Mouse (Mus musculus): ENCODE measurements around the gene Ccdc17. TPM values are rescaled to one million over a fixed set of nuclear protein-coding genes. Genes with fewer than 3 reads are reported as not detected.
A peak's percentile ranks its signal among the peaks of the same experiment; 100 is the strongest.

The Ccdc17 gene
- polyA plus RNA-seq, 1 experiment from 2014 or later: 5.7 TPM

DNA sequence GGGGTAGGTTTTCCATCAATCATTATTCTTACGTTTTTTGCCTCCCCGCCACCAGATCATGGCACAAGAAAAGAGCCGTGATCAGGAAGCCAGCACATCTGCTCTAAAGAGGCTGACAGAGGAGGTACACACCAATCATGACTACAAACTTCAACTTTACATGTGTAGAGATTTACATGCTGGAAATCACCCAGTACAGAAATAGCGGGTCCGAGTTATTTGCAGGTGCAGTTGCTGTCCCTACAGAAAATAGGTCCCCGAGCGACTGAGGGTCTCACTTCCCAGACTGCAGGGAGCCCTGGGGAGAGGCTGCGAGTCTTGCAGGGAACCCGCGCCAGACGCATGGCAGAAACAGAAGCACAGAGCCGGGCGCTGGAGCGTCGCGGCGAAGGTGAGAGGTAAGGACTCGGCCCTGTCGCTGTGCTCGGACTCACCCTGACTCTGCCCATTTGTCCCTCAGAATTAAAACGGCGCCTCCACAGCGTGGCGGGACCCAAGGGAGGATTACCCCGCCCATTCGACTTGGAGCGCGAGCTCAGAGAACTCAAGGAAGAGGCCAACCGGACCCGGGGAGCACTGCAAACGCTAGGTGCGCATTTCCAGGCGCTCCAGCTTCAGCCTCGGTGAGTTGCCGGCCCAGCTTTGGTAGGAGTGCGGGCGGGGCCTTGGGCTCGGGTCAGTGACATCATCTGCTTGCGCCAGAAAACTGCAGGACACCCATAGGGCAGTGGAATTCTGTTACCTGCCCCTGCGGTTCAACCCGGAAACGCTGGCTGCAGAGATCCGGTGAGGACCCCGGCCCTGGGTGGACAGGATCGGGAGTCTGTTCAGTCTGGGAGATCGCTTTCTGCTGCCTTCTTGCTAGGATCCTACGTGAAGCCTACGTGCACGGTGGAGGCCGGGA, 776 bp downstream of the Ccdc17 start:
- Histone ChIP-seq H3K4me3 (ENCODE audit: low read depth, low read length) (peak overlapping the region; percentile 64), H3K9ac (replicated peaks; ENCODE audit: low read depth, low read length) (peak overlapping the region; percentile 63), H3K4me1 (ENCODE audit: control insufficient read depth, insufficient read depth, low read length) (peaks cover 13% of the 10 kb centered on the region), H3K27me3 (ENCODE audit: control insufficient read depth, insufficient read depth, low read length) (no peaks in the 10 kb centered on the region), H3K36me3 (ENCODE audit: control insufficient read depth, insufficient read depth, low read length) (peaks cover 26% of the 10 kb centered on the region), H3K4me2 (ENCODE audit: low read depth, low read length) (peak overlapping the region; percentile 90), H3K27ac (ENCODE audit: low read depth, low read length) (peak overlapping the region; percentile 76), H3K9me3 (ENCODE audit: control insufficient read depth, low read length) (no peaks in the 10 kb centered on the region)
- WGBS: under 1% methylated on average over 50 of the region's 50 CpGs
- peak; percentile 95 for ATAC-seq (ENCODE audit: low read depth)

DNA sequence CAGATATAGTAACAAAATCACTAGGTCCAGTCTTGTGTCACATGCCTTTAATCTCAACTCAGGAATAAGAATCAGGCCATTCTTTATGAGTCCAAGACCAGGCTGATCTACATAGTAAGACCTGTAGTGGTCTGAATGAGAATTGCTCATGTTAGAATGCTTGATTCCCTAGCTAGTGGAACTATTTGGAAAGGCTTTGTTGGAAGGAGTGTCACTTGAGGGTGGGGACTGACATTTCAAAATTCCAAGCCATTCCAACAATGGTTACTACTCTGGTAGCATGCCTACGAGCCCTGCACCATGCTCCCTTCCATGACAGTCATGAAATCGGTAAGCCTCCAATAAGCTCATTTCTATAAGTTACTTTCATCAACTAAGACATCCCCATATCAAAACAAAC, 16.2 kb downstream of the Ccdc17 start:
- H3K27ac ChIP-seq (ENCODE audit: low read depth, low read length): no peak overlapping the region
- no peak overlapping the region for H3K9ac ChIP-seq (replicated peaks; ENCODE audit: low read depth, low read length)
- H3K4me3 ChIP-seq (ENCODE audit: low read depth, low read length): no peak overlapping the region
- ATAC-seq (ENCODE audit: low read depth): no peak
- H3K4me1 ChIP-seq (ENCODE audit: control insufficient read depth, insufficient read depth, low read length): no peaks in the 10 kb centered on the region
- peaks cover 38% of the 10 kb centered on the region for H3K36me3 ChIP-seq (ENCODE audit: control insufficient read depth, insufficient read depth, low read length)
- H3K27me3 ChIP-seq (ENCODE audit: control insufficient read depth, insufficient read depth, low read length): no peaks in the 10 kb centered on the region
- WGBS: 93% methylated on average over 2 of the region's 2 CpGs
- H3K4me2 ChIP-seq (ENCODE audit: low read depth, low read length): no peak overlapping the region
- H3K9me3 ChIP-seq (ENCODE audit: control insufficient read depth, low read length): no peaks in the 10 kb centered on the region

DNA sequence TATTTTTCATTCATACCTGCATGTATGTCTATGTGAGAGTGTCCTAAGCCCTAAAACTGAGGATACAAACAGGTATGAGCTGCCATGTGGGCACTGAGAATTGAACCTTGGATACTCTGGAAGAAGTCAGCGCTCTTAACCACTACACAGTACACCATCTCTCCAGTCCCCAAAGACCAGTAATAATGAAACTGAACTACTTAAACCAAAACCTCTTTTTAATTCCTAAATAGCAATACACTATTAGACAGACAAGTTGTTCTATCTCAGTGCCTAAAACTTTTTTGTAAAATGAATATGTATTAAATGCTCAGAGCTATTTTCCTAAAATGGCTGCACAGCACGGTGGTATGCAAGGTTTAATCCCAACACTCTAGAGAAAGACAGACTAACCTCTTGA, 18.8 kb downstream of the Ccdc17 start:
- H3K9ac ChIP-seq (replicated peaks; ENCODE audit: low read depth, low read length): no peak overlapping the region
- H3K9me3 ChIP-seq (ENCODE audit: control insufficient read depth, low read length): no peaks in the 10 kb centered on the region
- H3K4me2 ChIP-seq (ENCODE audit: low read depth, low read length): no peak overlapping the region
- peaks cover 42% of the 10 kb centered on the region for H3K36me3 ChIP-seq (ENCODE audit: control insufficient read depth, insufficient read depth, low read length)
- no peaks in the 10 kb centered on the region for H3K4me1 ChIP-seq (ENCODE audit: control insufficient read depth, insufficient read depth, low read length)
- H3K27ac ChIP-seq (ENCODE audit: low read depth, low read length): no peak overlapping the region
- 95% methylated on average over 2 of the region's 2 CpGs for WGBS
- ATAC-seq (ENCODE audit: low read depth): no peak
- no peaks in the 10 kb centered on the region for H3K27me3 ChIP-seq (ENCODE audit: control insufficient read depth, insufficient read depth, low read length)
- H3K4me3 ChIP-seq (ENCODE audit: low read depth, low read length): no peak overlapping the region

DNA sequence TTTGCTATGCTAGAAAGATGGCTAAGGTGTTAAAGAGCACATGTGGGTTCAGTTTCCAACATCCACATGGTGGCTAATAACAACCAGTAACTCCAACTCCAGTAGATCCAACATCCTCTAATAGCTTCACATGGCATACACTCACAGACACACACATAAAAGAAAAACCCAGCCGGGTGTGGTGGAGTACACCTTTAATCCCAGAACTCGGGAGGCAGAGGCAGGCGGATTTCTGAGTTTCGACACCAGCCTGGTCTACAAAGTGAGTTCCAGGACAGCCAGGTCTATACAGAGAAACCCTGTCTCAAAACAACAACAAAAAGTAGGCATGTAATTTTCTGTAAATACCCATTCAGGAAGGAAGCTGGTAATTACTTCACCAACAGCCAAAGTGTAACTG, 28.4 kb downstream of the Ccdc17 start:
- H3K4me2 ChIP-seq (ENCODE audit: low read depth, low read length): no peak overlapping the region
- H3K27me3 ChIP-seq (ENCODE audit: control insufficient read depth, insufficient read depth, low read length): no peaks in the 10 kb centered on the region
- H3K9ac ChIP-seq (replicated peaks; ENCODE audit: low read depth, low read length): no peak overlapping the region
- H3K27ac ChIP-seq (ENCODE audit: low read depth, low read length): no peak overlapping the region
- no peaks in the 10 kb centered on the region for H3K9me3 ChIP-seq (ENCODE audit: control insufficient read depth, low read length)
- ATAC-seq (ENCODE audit: low read depth): no peak
- H3K4me1 ChIP-seq (ENCODE audit: control insufficient read depth, insufficient read depth, low read length): 0 out of 2 replicates have a peak, but pooled peaks cover 3% of the 10 kb centered on the region
- peaks cover 12% of the 10 kb centered on the region for H3K36me3 ChIP-seq (ENCODE audit: control insufficient read depth, insufficient read depth, low read length)
- no peak overlapping the region for H3K4me3 ChIP-seq (ENCODE audit: low read depth, low read length)
- 94% methylated on average over 4 of the region's 4 CpGs for WGBS

DNA sequence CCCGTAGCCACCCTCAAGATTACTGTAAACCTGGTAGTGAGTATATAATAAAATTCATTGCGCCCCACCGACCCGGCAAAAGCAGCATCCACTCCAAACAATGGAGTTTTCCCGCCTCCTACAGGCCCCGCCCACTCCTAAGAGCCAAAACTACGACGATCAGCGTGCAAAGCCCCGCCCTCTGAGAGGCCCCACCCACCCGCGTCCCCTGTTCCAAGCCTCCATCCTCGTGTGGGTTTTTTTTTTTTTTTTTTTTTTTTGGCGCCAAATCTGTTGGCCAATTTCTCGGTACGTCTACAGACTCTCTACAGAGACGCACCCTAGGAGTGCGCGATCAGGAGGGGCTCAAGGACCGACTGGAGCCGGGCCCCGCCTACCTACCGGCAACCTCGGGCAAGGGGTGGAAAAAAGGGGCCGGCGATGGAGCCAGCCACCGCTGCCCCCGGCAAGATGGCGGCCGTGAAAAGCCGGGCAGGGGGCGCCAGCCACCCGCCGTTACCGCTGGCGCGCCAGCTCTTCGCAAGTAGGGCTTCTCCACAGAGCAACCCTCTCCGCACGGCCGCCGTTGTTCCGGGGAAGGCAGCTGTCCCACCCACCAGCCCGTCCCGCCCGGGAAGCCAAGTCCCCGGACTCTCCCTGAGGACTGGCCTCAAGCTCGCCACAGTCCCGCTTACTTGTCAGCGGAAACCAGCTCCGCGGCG, 30.4 kb downstream of the Ccdc17 start:
- 0 out of 2 replicates have a peak, but pooled peaks cover 3% of the 10 kb centered on the region for H3K4me1 ChIP-seq (ENCODE audit: control insufficient read depth, insufficient read depth, low read length)
- peak overlapping the region; percentile 83 for H3K4me2 ChIP-seq (ENCODE audit: low read depth, low read length)
- peak; percentile 83 for ATAC-seq (ENCODE audit: low read depth)
- H3K36me3 ChIP-seq (ENCODE audit: control insufficient read depth, insufficient read depth, low read length): no peaks in the 10 kb centered on the region
- H3K27ac ChIP-seq (ENCODE audit: low read depth, low read length): peak overlapping the region; percentile 93
- no peaks in the 10 kb centered on the region for H3K27me3 ChIP-seq (ENCODE audit: control insufficient read depth, insufficient read depth, low read length)
- H3K4me3 ChIP-seq (ENCODE audit: low read depth, low read length): peak overlapping the region; percentile 83
- H3K9me3 ChIP-seq (ENCODE audit: control insufficient read depth, low read length): no peaks in the 10 kb centered on the region
- WGBS: under 1% methylated on average over 51 of the region's 53 CpGs
- H3K9ac ChIP-seq (replicated peaks; ENCODE audit: low read depth, low read length): peak overlapping the region; percentile 72

DNA sequence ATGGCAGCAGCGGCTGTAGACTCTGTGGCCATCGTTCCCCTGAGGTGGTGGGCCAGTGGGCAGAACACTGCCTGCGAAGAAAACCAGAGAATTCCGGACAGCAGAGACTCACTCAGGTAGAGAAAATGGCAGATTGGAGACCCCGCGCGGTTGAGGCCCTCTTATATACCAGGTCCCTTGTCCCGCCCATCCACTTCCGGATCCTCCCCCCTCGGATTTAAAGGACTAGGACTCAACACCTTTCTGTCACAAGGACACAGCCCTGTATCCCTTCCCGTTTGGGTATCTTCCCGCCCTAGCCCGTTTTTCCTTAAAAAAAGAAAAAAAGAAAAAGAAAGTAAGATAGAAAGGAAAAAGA, 30.9 kb downstream of the Ccdc17 start:
- H3K27me3 ChIP-seq (ENCODE audit: control insufficient read depth, insufficient read depth, low read length): no peaks in the 10 kb centered on the region
- 0 out of 2 replicates have a peak, but pooled peaks cover 3% of the 10 kb centered on the region for H3K4me1 ChIP-seq (ENCODE audit: control insufficient read depth, insufficient read depth, low read length)
- no peaks in the 10 kb centered on the region for H3K36me3 ChIP-seq (ENCODE audit: control insufficient read depth, insufficient read depth, low read length)
- 0% methylated on average over 13 of the region's 13 CpGs for WGBS
- H3K9me3 ChIP-seq (ENCODE audit: control insufficient read depth, low read length): no peaks in the 10 kb centered on the region
- H3K9ac ChIP-seq (replicated peaks; ENCODE audit: low read depth, low read length): peak overlapping the region; percentile 72
- peak overlapping the region; percentile 93 for H3K27ac ChIP-seq (ENCODE audit: low read depth, low read length)
- peak overlapping the region; percentile 83 for H3K4me3 ChIP-seq (ENCODE audit: low read depth, low read length)
- peak overlapping the region; percentile 83 for H3K4me2 ChIP-seq (ENCODE audit: low read depth, low read length)
- ATAC-seq (ENCODE audit: low read depth): peak; percentile 94

DNA sequence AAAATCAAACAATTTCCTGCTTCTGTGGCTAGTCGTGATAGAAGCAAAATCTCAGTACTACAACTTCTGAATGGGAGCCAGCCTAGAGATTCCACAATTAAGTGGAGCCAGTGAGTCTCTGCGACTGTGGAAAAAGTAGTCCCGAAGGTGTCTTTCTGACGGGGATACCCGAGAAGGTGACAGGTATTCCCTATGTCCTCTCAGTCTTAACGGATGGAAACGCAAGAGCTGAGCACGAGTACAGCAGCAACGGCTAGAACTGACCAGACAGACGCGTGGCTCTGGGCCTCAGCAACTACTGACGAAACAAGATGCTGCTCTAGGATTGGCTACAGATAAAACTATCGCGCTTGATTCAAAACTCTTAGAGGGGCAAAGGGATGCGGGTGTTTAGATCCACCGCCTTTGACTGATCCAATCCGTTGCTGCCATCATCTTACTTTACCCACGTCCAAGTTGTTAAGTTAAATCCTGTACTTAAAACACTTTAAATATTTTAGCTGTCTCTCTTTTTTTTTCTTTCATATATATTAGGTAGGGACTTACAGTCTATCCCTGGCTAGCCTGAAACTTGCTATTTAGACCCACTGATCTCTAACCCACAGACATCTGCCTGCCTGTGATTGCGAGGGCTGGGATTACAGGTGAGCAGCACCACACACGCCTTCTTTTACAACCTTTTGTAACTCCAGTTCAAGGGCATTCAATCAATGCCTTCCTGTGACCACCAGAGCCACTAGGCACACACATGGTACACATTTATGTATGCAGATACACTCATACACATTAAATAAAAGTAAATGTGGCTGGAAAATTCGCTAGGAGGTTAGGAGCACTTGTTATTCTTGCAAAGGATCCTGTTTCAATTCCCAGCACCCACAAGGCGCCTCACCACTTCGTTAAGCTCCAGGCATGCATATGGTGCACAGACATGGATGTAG, 31.5 kb downstream of the Ccdc17 start, which contains the start of gene Nasp:
Nasp (minus strand) TSS at position 220 of the 941 bp plus-strand sequence.
- Histone ChIP-seq H3K9ac (replicated peaks; ENCODE audit: low read depth, low read length) (peak within 1 kb of the TSS; percentile 72), H3K4me2 (ENCODE audit: low read depth, low read length) (peak within 1 kb of the TSS; percentile 83), H3K4me1 (ENCODE audit: control insufficient read depth, insufficient read depth, low read length) (0 out of 2 replicates have a peak, but pooled peaks cover 3% of the 10 kb centered on the region), H3K9me3 (ENCODE audit: control insufficient read depth, low read length) (no peaks in the 10 kb centered on the region), H3K27ac (ENCODE audit: low read depth, low read length) (peak within 1 kb of the TSS; percentile 93), H3K27me3 (ENCODE audit: control insufficient read depth, insufficient read depth, low read length) (no peaks in the 10 kb centered on the region), H3K4me3 (ENCODE audit: low read depth, low read length) (peak within 1 kb of the TSS; percentile 83), H3K36me3 (ENCODE audit: control insufficient read depth, insufficient read depth, low read length) (no peaks in the 10 kb centered on the region)
- ATAC-seq (ENCODE audit: low read depth): peak; percentile 89
- 7% methylated on average over 23 of the region's 23 CpGs for WGBS

DNA sequence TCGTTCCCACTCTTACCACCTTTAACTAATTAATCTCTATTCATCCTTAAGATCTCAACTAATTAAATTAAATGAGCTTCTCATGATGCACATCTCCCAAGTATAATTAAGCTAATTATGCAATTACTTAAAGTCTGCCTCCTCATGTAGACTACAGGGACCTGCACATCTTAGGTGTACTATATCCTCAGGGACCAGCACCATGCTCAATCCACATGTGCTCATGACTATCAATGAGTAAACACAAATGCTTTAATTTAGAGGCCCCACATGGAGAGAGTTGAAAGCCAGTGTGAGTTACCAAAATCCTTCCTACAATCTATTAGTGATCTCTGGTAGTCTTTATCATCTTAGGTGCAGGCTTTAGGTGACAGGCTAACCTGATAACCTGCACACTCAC, 38.7 kb downstream of the Ccdc17 start:
- no peaks in the 10 kb centered on the region for H3K9me3 ChIP-seq (ENCODE audit: control insufficient read depth, low read length)
- H3K27ac ChIP-seq (ENCODE audit: low read depth, low read length): no peak overlapping the region
- no peak; the same call in 1 of the 2 replicates for ATAC-seq (ENCODE audit: low read depth)
- H3K9ac ChIP-seq (replicated peaks; ENCODE audit: low read depth, low read length): no peak overlapping the region
- H3K4me1 ChIP-seq (ENCODE audit: control insufficient read depth, insufficient read depth, low read length): no peaks in the 10 kb centered on the region
- no peak overlapping the region for H3K4me3 ChIP-seq (ENCODE audit: low read depth, low read length)
- WGBS: 60% methylated on average over 1 of the region's 1 CpGs
- H3K36me3 ChIP-seq (ENCODE audit: control insufficient read depth, insufficient read depth, low read length): peaks cover 38% of the 10 kb centered on the region
- H3K4me2 ChIP-seq (ENCODE audit: low read depth, low read length): no peak overlapping the region
- no peaks in the 10 kb centered on the region for H3K27me3 ChIP-seq (ENCODE audit: control insufficient read depth, insufficient read depth, low read length)

Measured in neural tube, embryonic 14.5 days (tissue).